Mouse (Mus musculus): ENCODE results near the gene 9130213A22Rik. TPM values are rescaled to one million over a fixed set of nuclear protein-coding genes. Genes with fewer than 3 reads are reported as not detected.

9130213A22Rik gene
- polyA plus RNA-seq, 1 experiment from 2014 or later, result not detected

- Histone ChIP-seq H3K4me3 (ENCODE audit: low read depth, low read length) (no peak overlapping the region), H3K4me2 (ENCODE audit: low read depth, low read length) (no peak overlapping the region), H3K9ac (ENCODE audit: low read depth, low read length) (no peak overlapping the region), H3K27me3 (ENCODE audit: control insufficient read depth, insufficient read depth, low read depth, low read length) (no peaks in the 10 kb centered on the region), H3K4me1 (ENCODE audit: control insufficient read depth, low read depth, low read length) (peaks cover 21% of the 10 kb centered on the region), H3K9me3 (replicated peaks; ENCODE audit: control insufficient read depth, low read length) (no peaks in the 10 kb centered on the region), H3K36me3 (ENCODE audit: control insufficient read depth, insufficient read depth) (no peaks in the 10 kb centered on the region), H3K27ac (ENCODE audit: low read length) (no peak overlapping the region)
- ATAC-seq (ENCODE audit: low read depth), result no peak
- 71% methylated on average over 9 of the region's 9 CpGs for WGBS (ENCODE audit: insufficient replicate concordance)
Measured at GRCm38 (mm10) chr11:69077316-69077715, 45.1 kb downstream of the 9130213A22Rik start.

GRCm38 (mm10) chr11:69076572-69076971 lies 45.8 kb downstream of the 9130213A22Rik start:
- no peak overlapping the region for H3K4me3 ChIP-seq (ENCODE audit: low read depth, low read length)
- WGBS (ENCODE audit: insufficient replicate concordance), result 63% methylated on average over 5 of the region's 5 CpGs
- H3K9ac ChIP-seq (ENCODE audit: low read depth, low read length), result no peak overlapping the region
- H3K27ac ChIP-seq (ENCODE audit: low read length), result no peak overlapping the region
- no peak overlapping the region for H3K4me2 ChIP-seq (ENCODE audit: low read depth, low read length)
- ATAC-seq (ENCODE audit: low read depth), result no peak
- no peaks in the 10 kb centered on the region for H3K36me3 ChIP-seq (ENCODE audit: control insufficient read depth, insufficient read depth)
- H3K9me3 ChIP-seq (replicated peaks; ENCODE audit: control insufficient read depth, low read length), result no peaks in the 10 kb centered on the region
- H3K4me1 ChIP-seq (ENCODE audit: control insufficient read depth, low read depth, low read length), result peaks cover 26% of the 10 kb centered on the region
- no peaks in the 10 kb centered on the region for H3K27me3 ChIP-seq (ENCODE audit: control insufficient read depth, insufficient read depth, low read depth, low read length)

DNA sequence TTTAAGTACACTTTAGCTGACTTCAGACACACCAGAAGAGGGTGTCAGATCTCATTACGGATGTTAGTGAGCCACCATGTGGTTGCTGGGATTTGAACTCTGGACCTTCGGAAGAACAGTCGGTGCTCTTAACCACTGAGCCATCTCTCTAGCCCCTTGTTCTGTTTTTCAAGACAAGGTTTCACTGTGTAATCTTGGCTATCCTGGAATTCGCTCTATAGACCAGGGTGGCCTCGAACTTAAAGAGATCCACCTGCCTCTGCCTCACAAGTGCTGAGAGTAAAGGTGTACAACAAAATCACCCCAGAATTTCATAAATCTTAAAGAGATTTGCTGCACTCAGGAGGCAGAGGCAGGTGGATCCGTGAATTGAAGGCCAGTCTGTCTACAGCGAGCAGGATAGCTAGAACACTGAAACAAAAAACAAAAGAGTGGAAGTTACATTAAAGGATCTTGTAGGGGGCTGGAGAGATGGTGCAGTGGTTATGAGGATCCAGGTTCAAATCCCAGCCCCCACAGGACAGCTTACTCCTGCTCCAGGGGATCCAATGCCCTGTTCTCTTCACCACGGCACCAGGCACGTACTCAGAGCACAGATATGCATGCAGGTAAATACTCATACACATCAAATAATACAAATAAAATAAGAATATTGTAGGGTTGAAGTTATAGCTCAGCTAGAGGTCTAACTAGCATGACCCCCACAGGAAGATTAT lies 46.5 kb downstream of the 9130213A22Rik start:
- Histone ChIP-seq H3K27ac (ENCODE audit: low read length) (no peak overlapping the region), H3K9me3 (replicated peaks; ENCODE audit: control insufficient read depth, low read length) (no peaks in the 10 kb centered on the region), H3K9ac (ENCODE audit: low read depth, low read length) (no peak overlapping the region), H3K4me3 (ENCODE audit: low read depth, low read length) (no peak overlapping the region), H3K36me3 (ENCODE audit: control insufficient read depth, insufficient read depth) (no peaks in the 10 kb centered on the region), H3K4me2 (ENCODE audit: low read depth, low read length) (no peak overlapping the region), H3K27me3 (ENCODE audit: control insufficient read depth, insufficient read depth, low read depth, low read length) (no peaks in the 10 kb centered on the region), H3K4me1 (ENCODE audit: control insufficient read depth, low read depth, low read length) (peaks cover 33% of the 10 kb centered on the region)
- ATAC-seq (ENCODE audit: low read depth), result no peak
- 44% methylated on average over 8 of the region's 9 CpGs for WGBS (ENCODE audit: insufficient replicate concordance)

- 51% methylated on average over 2 of the region's 2 CpGs for WGBS (ENCODE audit: insufficient replicate concordance)
- Histone ChIP-seq H3K36me3 (ENCODE audit: control insufficient read depth, insufficient read depth) (no peaks in the 10 kb centered on the region), H3K9ac (ENCODE audit: low read depth, low read length) (no peak overlapping the region), H3K27ac (ENCODE audit: low read length) (peak overlapping the region; percentile 90), H3K27me3 (ENCODE audit: control insufficient read depth, insufficient read depth, low read depth, low read length) (no peaks in the 10 kb centered on the region), H3K4me3 (ENCODE audit: low read depth, low read length) (no peak overlapping the region), H3K4me1 (ENCODE audit: control insufficient read depth, low read depth, low read length) (peaks cover 38% of the 10 kb centered on the region), H3K9me3 (replicated peaks; ENCODE audit: control insufficient read depth, low read length) (no peaks in the 10 kb centered on the region), H3K4me2 (ENCODE audit: low read depth, low read length) (no peak overlapping the region)
- no peak for ATAC-seq (ENCODE audit: low read depth)
Measured at GRCm38 (mm10) chr11:69074776-69075069, 47.7 kb downstream of the 9130213A22Rik start.

DNA sequence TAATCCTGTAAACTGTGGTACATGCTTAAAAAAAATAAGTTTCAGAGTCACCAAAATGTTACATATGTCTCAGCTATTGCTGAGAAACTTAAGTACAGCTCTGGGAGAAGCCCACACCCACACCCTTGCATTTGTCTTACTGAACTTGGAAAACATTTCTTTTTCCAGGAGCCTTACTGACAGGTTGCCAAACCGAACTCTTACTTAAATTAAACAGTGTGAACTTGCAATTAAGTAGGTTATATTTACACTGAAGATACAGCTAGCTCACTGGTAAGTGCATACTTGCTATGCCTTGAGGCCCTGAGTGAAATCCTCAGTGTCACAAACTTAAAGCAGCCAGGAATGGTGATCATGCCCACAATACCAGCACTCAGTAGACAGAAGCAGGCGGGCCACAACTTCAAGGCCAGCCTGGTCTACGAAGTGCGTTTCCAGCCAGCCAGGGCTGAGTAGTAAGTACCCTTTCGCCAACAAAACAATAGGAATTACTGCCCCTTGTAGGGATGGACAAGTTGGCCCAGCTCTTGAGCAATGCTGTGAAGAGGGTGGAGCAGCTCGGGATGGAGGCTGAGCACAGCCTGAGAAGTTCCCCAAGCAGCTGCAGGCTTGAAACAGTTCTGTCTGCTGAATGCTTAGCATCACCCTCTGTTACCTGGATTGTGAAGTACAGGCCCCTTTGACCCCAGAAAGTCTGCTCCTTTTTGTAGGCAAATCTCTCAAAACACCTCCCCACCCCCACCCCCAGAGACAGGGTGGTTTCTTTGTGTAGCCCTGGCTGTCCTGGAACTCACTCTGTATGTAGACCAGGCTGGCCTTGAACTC lies 48.2 kb downstream of the 9130213A22Rik start:
- Histone ChIP-seq H3K4me2 (ENCODE audit: low read depth, low read length) (peak overlapping the region; percentile 80; the same call in 1 of the 2 replicates), H3K9ac (ENCODE audit: low read depth, low read length) (peak overlapping the region; percentile 70), H3K27ac (ENCODE audit: low read length) (peak overlapping the region; percentile 90), H3K27me3 (ENCODE audit: control insufficient read depth, insufficient read depth, low read depth, low read length) (no peaks in the 10 kb centered on the region), H3K4me3 (ENCODE audit: low read depth, low read length) (no peak overlapping the region), H3K9me3 (replicated peaks; ENCODE audit: control insufficient read depth, low read length) (no peaks in the 10 kb centered on the region), H3K4me1 (ENCODE audit: control insufficient read depth, low read depth, low read length) (peaks cover 39% of the 10 kb centered on the region), H3K36me3 (ENCODE audit: control insufficient read depth, insufficient read depth) (no peaks in the 10 kb centered on the region)
- 39% methylated on average over 6 of the region's 6 CpGs for WGBS (ENCODE audit: insufficient replicate concordance)
- ATAC-seq (ENCODE audit: low read depth), result no peak

- Histone ChIP-seq H3K4me3 (ENCODE audit: low read depth, low read length) (peak overlapping the region; percentile 48), H3K9me3 (replicated peaks; ENCODE audit: control insufficient read depth, low read length) (no peaks in the 10 kb centered on the region), H3K27me3 (ENCODE audit: control insufficient read depth, insufficient read depth, low read depth, low read length) (no peaks in the 10 kb centered on the region), H3K27ac (ENCODE audit: low read length) (peak overlapping the region; percentile 90), H3K36me3 (ENCODE audit: control insufficient read depth, insufficient read depth) (no peaks in the 10 kb centered on the region), H3K4me2 (ENCODE audit: low read depth, low read length) (peak overlapping the region; percentile 80), H3K9ac (ENCODE audit: low read depth, low read length) (peak overlapping the region; percentile 70), H3K4me1 (ENCODE audit: control insufficient read depth, low read depth, low read length) (peaks cover 39% of the 10 kb centered on the region)
- peak; percentile 60 for ATAC-seq (ENCODE audit: low read depth)
- under 1% methylated on average over 14 of the region's 14 CpGs for WGBS (ENCODE audit: insufficient replicate concordance)
Measured at GRCm38 (mm10) chr11:69073065-69073888, 49.1 kb downstream of the 9130213A22Rik start.

- Histone ChIP-seq H3K4me2 (ENCODE audit: low read depth, low read length) (peak overlapping the region; percentile 80), H3K4me3 (ENCODE audit: low read depth, low read length) (peak overlapping the region; percentile 48), H3K27me3 (ENCODE audit: control insufficient read depth, insufficient read depth, low read depth, low read length) (no peaks in the 10 kb centered on the region), H3K36me3 (ENCODE audit: control insufficient read depth, insufficient read depth) (no peaks in the 10 kb centered on the region), H3K4me1 (ENCODE audit: control insufficient read depth, low read depth, low read length) (peaks cover 40% of the 10 kb centered on the region), H3K9ac (ENCODE audit: low read depth, low read length) (peak overlapping the region; percentile 70), H3K27ac (ENCODE audit: low read length) (peak overlapping the region; percentile 90), H3K9me3 (replicated peaks; ENCODE audit: control insufficient read depth, low read length) (no peaks in the 10 kb centered on the region)
- ATAC-seq (ENCODE audit: low read depth), result no peak
- WGBS (ENCODE audit: insufficient replicate concordance), result 14% methylated on average over 9 of the region's 9 CpGs
Measured at GRCm38 (mm10) chr11:69072666-69073064, 49.7 kb downstream of the 9130213A22Rik start.

DNA sequence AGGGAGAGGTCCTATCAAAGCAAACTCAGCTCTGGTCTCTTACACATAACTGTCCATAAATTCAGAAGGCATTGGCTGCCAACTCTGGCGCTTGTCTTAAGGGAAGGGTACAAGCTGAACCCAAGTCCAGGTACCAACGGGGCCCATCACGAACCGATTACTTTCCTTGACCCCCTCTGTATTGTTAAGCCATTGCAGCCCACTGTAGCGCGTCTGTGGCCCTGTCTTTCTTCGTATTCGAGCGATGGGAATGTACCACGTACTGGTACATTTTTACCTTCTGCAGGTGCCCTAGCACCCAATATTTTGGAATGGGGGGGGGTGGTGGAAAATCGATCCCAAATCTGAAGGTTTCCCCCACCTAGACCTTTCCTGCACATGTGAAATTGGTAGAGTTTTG lies 50.2 kb downstream of the 9130213A22Rik start:
- H3K9ac ChIP-seq (ENCODE audit: low read depth, low read length), result peak overlapping the region; percentile 70
- no peaks in the 10 kb centered on the region for H3K9me3 ChIP-seq (replicated peaks; ENCODE audit: control insufficient read depth, low read length)
- no peaks in the 10 kb centered on the region for H3K36me3 ChIP-seq (ENCODE audit: control insufficient read depth, insufficient read depth)
- peak overlapping the region; percentile 80 for H3K4me2 ChIP-seq (ENCODE audit: low read depth, low read length)
- peak overlapping the region; percentile 48 for H3K4me3 ChIP-seq (ENCODE audit: low read depth, low read length)
- ATAC-seq (ENCODE audit: low read depth), result no peak
- WGBS (ENCODE audit: insufficient replicate concordance), result 81% methylated on average over 11 of the region's 11 CpGs
- H3K27me3 ChIP-seq (ENCODE audit: control insufficient read depth, insufficient read depth, low read depth, low read length), result no peaks in the 10 kb centered on the region
- peak overlapping the region; percentile 90 for H3K27ac ChIP-seq (ENCODE audit: low read length)
- peaks cover 43% of the 10 kb centered on the region for H3K4me1 ChIP-seq (ENCODE audit: control insufficient read depth, low read depth, low read length)
